Mouse (Mus musculus): ENCODE data around the gene Pld5. TPM values are rescaled to one million over a fixed set of nuclear protein-coding genes. Genes with fewer than 3 reads are reported as not detected.
A peak's percentile ranks its signal among the peaks of the same experiment; 100 is the strongest.
"Not testable (repeated sequence)": the region's sequence is repeated elsewhere in the genome, so short reads cannot be mapped to it uniquely, and the experiment has no call there.

Pld5 gene
- polyA plus RNA-seq, 1 experiment, result 4.3 TPM

DNA sequence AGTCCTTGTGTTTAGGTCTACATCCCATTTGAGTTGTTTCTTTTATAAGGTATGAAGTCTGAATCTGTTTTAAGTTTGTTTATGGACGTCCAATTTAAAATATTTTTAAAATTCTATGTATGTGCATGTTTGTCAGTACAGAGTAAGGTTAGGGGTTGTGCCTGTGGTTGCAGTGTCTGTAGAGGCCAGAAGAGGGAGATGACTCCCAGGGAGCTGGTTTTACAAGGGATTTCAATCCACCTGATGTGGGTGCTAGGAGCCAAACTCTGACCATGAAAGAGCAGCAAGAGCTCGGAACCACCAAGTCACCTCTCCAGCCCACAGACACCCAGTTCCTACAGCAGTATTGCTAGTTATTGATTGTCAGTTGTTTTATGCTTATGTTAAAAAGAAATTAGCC, 266.7 kb downstream of the Pld5 start:
- TF ChIP-seq POLR2A (IDR thresholded peaks at IDR 0.05; ENCODE audit: borderline replicate concordance, extremely low read depth, insufficient read depth, insufficient read length, poor library complexity, severe bottlenecking) (no peak), CTCF (IDR thresholded peaks at IDR 0.05; ENCODE audit: borderline replicate concordance, extremely low read depth, insufficient read depth, insufficient read length) (0 out of 2 replicates have a peak, but pooled peaks have one; percentile 0)
- no peak for DNase-seq (ENCODE audit: low read depth)

DNA sequence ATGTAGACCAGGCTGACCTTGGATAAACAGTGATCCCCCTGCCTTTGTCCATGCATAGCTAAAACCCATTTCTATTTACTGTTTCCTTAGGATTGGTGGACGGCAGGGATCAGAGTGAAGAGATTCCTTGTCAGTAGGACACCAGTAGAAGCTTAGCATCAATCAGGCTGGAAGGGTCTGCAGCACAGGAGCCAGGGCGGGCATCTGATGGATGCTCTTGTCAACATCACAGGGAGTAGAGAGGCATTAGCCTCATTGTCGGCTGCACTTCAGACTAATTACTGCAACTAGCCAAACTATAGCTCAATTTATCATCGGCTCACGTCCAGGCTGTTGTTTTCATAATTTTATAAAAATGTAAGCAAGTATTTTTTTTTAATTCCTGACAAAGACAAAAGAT, 274.5 kb downstream of the Pld5 start:
- no peak for TF ChIP-seq CTCF (IDR thresholded peaks at IDR 0.05; ENCODE audit: borderline replicate concordance, extremely low read depth, insufficient read depth, insufficient read length)
- TF ChIP-seq POLR2A (IDR thresholded peaks at IDR 0.05; ENCODE audit: borderline replicate concordance, extremely low read depth, insufficient read depth, insufficient read length, poor library complexity, severe bottlenecking), result no peak
- no peak for DNase-seq (ENCODE audit: low read depth)

DNA sequence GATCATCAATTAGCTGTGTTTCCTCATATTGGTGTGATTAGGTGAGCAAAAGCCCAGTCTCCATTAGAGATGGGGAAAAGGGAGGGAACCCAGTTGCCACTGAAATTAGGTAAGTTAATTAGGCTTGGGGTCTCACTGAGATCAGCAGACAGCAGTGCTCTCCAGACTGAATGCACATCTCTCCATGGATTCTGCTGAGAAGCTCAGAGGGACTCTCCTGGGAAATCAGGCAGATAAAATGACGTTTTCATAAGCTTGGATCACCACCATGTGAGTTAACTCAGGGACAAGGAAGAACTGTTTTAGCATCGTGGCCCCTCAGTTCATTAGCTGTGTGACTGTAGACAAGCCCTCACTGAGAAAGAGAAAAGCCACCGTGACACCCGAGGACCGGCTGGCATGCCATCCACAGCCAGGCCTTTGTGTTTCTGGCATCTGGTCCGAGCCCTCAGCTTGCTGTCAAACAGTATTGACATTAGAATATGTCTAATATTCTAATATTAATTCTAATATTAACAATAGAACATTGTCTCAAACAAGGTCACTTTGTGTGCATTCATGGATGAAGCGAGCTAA, 277.9 kb downstream of the Pld5 start:
- no peak for TF ChIP-seq CTCF (IDR thresholded peaks at IDR 0.05; ENCODE audit: borderline replicate concordance, extremely low read depth, insufficient read depth, insufficient read length)
- no peak for TF ChIP-seq POLR2A (IDR thresholded peaks at IDR 0.05; ENCODE audit: borderline replicate concordance, extremely low read depth, insufficient read depth, insufficient read length, poor library complexity, severe bottlenecking)
- DNase-seq (ENCODE audit: low read depth), result peak; percentile 52

DNA sequence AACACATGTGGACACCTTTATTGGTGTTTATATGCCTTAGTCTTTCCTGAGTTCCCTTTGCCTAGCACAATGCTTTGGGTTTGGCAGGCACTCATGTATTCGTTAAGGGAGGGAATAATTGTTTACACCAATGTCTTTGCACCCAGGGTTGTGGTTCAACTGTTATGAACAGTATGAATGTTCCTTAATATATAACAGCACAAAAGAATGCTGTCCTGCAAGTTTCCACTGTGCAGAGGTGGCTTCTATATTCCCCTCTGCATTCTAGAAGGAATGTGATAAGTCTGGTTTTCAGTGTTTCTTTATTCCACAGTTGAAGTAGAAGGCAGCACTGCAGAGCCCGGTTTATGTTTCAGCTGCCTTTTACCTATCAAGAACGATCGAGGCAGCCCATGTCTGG, 286.2 kb downstream of the Pld5 start:
- no peak for TF ChIP-seq CTCF (IDR thresholded peaks at IDR 0.05; ENCODE audit: borderline replicate concordance, extremely low read depth, insufficient read depth, insufficient read length)
- no peak for TF ChIP-seq POLR2A (IDR thresholded peaks at IDR 0.05; ENCODE audit: borderline replicate concordance, extremely low read depth, insufficient read depth, insufficient read length, poor library complexity, severe bottlenecking)
- DNase-seq (ENCODE audit: low read depth), result no peak

DNA sequence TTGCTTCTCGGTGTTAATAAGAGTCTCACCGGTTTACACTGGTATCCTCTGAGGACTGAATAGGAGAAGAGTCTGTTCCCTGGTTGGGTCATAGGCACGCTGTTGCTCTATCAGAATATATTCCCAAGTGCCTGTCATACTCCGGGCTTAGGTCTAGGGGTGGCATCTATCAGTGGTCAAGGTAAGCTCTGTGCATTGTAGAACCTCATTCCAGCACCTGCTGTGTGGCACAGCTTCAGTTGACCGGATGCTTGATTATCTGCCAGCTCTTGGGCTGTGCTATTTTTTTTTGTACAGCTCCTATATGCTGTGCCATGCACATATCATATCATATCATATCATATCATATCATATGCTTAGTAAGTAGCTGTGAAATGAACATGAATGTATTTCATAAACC, 286.7 kb downstream of the Pld5 start:
- TF ChIP-seq CTCF (IDR thresholded peaks at IDR 0.05; ENCODE audit: borderline replicate concordance, extremely low read depth, insufficient read depth, insufficient read length), result no peak
- no peak for TF ChIP-seq POLR2A (IDR thresholded peaks at IDR 0.05; ENCODE audit: borderline replicate concordance, extremely low read depth, insufficient read depth, insufficient read length, poor library complexity, severe bottlenecking)
- no peak for DNase-seq (ENCODE audit: low read depth)

DNA sequence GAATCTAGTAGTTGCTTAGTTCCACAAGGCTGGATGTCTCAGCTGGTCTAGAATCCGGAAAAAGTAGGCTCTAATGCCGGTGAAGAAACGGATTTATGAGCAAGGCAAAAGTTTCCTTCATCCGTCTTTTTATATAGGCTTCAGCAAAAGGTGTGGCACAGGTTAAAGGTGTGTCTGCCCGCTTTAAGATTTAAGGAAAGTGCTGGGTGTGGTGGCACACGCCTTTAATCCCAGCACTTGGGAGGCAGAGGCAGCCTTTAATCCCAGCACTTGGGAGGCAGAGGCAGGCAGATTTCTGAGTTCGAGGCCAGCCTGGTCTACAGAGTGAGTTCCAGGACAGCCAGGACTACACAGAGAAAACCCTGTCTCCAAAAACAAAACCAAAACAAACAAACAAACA, 296.1 kb downstream of the Pld5 start, which contains the start of gene Rbm8a2:
Rbm8a2 (minus strand) TSS at position 101 of the 400 bp plus-strand sequence.
- not testable (repeated sequence) for DNase-seq (ENCODE audit: low read depth)

DNA sequence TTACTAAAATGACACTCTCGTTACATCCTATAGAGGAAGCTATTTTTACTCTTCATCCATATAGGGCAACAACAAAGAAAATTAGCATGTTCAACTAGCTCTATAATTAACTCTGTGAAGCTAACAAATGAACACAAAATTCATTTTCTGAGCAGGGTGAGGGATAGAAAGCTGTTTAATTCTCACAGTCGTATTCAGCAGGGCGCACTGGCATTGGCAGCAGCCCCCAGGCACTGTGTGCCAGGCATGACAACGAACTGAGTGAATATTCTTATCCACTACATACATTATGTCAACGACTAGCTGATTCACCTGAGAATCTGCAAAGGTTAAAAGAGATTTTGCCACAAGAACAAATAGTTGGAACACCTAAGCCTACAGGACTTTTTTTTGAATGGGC, 304.4 kb downstream of the Pld5 start:
- peak; percentile 52 for DNase-seq (ENCODE audit: low read depth)
- TF ChIP-seq CTCF (IDR thresholded peaks at IDR 0.05; ENCODE audit: borderline replicate concordance, extremely low read depth, insufficient read depth, insufficient read length) (no peak), POLR2A (IDR thresholded peaks at IDR 0.05; ENCODE audit: borderline replicate concordance, extremely low read depth, insufficient read depth, insufficient read length, poor library complexity, severe bottlenecking) (no peak)

DNA sequence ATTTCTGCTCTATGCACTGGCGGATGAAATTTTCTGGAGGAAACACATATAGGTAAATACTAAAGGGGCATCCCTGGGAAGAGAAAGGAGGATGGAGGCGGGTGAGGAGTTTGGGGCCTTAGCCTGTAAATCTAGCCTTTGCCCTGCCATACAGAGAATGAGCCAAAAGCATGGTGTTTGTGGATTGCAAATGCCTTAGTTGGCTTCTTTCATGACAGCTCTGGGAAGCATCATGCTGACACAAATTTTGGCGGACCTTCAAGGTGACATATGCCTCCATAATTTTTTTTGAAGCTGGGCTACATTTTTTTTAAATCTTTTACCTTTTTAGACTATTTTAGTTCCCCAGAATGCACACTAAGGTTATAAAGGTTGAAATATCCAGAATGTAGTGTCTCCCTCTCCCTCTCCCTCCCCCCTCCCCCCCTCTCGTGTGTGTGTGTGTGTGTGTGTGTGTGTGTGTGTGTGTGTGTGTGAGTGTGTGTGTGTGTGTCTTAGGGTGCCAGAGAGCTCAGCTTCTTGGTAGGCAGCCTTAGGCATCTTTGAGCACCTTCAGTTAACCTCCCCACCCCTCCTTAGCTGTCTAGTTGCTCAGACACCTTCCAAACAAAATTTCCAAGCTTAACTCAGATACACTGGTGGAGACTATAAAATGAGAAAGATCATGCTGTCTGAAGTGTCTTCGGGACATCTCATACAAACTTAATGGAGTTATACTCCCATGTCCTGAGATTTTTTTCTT, 307.9 kb downstream of the Pld5 start:
- TF ChIP-seq CTCF (IDR thresholded peaks at IDR 0.05; ENCODE audit: borderline replicate concordance, extremely low read depth, insufficient read depth, insufficient read length) (no peak), POLR2A (IDR thresholded peaks at IDR 0.05; ENCODE audit: borderline replicate concordance, extremely low read depth, insufficient read depth, insufficient read length, poor library complexity, severe bottlenecking) (no peak)
- peak; percentile 45 for DNase-seq (ENCODE audit: low read depth)

DNA sequence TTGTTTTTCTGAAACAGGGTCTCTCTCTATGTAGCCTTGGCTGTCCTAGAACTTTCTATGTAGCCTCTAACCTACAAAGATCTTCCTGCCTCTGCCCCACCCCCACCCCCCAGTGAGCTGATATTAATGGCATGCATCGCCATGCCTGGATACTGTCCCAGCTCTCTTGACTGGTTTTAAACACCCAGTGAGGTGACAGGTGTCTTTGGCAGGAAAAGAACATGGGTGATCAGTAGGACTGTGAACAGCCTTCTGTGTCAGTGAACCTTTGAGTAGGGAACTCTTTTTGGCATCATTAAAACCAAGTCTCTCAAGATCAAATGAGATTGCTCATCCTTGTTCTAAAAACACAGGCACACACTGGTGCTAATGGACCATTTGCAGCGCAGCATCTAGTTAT, 313.3 kb downstream of the Pld5 start:
- DNase-seq (ENCODE audit: low read depth), result no peak
- TF ChIP-seq POLR2A (IDR thresholded peaks at IDR 0.05; ENCODE audit: borderline replicate concordance, extremely low read depth, insufficient read depth, insufficient read length, poor library complexity, severe bottlenecking) (no peak), CTCF (IDR thresholded peaks at IDR 0.05; ENCODE audit: borderline replicate concordance, extremely low read depth, insufficient read depth, insufficient read length) (no peak)

DNA sequence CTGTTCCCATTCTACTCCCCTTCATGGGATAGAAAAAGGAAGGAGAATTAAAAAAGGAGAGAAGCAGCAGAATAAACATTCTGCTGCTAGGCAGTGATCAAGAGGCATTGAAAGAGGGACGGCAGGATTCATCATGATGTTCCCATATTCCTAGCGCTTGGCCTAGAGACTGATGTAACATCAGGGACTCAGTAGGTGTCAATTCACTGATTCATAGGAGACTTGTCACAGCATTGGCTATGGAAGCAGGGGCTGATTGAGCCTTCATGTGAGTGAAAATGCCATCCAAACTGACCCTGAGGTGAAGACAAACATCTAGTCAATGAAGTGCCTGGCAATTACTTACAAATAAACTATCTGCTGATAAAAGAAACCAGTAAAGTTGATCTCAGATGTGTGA, 324.3 kb downstream of the Pld5 start:
- no peak for TF ChIP-seq POLR2A (IDR thresholded peaks at IDR 0.05; ENCODE audit: borderline replicate concordance, extremely low read depth, insufficient read depth, insufficient read length, poor library complexity, severe bottlenecking)
- no peak for TF ChIP-seq CTCF (IDR thresholded peaks at IDR 0.05; ENCODE audit: borderline replicate concordance, extremely low read depth, insufficient read depth, insufficient read length)
- no peak for DNase-seq (ENCODE audit: low read depth)

DNA sequence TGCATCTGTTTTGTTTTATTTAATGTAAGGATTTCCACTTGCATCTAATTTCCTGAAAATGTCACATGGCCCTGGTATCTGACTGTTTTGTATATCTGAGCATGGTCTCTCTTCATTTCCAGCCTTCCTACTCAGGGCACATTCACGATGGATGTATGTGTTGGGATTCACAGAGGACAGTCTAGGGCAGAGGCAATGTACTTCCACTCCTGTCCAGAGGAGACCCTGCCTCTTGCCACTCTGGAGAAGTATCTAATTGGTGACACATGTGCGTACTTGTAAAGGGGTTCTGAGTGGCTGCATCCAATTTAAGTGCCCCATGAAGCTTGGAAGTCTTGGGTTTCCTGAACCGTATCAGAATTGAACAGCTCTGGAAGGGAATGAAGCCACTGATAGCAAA, 324.7 kb downstream of the Pld5 start:
- DNase-seq (ENCODE audit: low read depth), result no peak
- TF ChIP-seq POLR2A (IDR thresholded peaks at IDR 0.05; ENCODE audit: borderline replicate concordance, extremely low read depth, insufficient read depth, insufficient read length, poor library complexity, severe bottlenecking), result no peak
- no peak for TF ChIP-seq CTCF (IDR thresholded peaks at IDR 0.05; ENCODE audit: borderline replicate concordance, extremely low read depth, insufficient read depth, insufficient read length)

DNA sequence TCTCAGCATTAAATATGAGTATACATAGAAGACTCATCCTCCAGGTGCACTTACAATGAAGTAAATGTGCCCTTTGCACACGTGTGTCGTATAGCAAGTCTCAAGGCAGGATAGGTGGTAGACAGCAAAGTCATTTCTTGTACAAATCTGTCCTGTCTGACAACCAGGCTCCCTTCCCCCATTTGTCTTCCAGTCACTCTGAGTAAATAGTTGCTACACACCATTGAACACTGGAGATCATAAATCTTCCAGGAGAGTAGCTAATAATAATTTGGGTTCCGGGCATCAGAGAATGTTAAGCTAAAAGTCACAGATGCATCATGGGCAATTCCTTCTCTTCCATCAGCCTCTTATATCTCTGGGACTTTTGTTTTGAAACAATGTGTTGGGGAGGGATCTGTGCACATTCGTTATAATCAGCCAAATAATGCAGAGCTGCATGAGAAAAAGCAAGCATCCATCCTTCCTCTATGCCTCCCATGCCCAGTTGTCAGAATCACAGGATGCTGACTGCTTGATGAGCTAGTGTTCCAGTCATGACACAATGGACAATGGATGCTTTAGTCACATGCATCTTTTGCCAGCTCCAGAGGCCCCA, 328.3 kb downstream of the Pld5 start:
- DNase-seq (ENCODE audit: low read depth), result no peak
- TF ChIP-seq POLR2A (IDR thresholded peaks at IDR 0.05; ENCODE audit: borderline replicate concordance, extremely low read depth, insufficient read depth, insufficient read length, poor library complexity, severe bottlenecking) (no peak), CTCF (IDR thresholded peaks at IDR 0.05; ENCODE audit: borderline replicate concordance, extremely low read depth, insufficient read depth, insufficient read length) (no peak)

Measured in brain, embryonic 14.5 days (tissue).